Mouse (Mus musculus): ENCODE measurements around the gene Serinc4. TPM values are rescaled to one million over a fixed set of nuclear protein-coding genes. Genes with fewer than 3 reads are reported as not detected.

Gene Serinc4
- polyA plus RNA-seq, 1 experiment from 2014 or later = 0.35 TPM

DNA sequence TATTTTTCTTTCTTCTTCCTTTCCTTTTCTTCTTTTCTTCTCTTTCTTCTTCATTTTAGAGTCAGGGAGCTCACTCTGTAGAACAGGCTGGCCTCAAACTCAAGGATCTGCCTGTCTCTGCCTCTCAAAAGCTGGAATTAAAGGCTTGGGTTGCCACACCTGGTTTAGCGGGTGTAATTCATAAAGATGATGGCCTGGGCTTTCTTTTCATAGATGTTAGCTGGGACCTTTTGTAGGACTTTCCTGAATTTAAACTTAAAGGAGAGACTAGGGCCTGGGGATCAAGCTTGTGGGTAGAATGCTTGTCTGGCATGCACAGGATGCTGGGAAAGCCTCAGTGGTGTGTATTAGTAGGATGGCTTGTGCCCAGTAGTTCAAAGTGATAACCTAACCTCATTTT is 12.4 kb downstream of the Serinc4 start, which contains the start of gene Ell3:
Ell3 (minus strand) TSS at position 101 of the 400 bp plus-strand sequence.
- peak within 1 kb of the TSS; percentile 4; the same call in 1 of the 2 replicates for H3K27ac ChIP-seq (ENCODE audit: low read length)
- H3K9ac ChIP-seq (replicated peaks; ENCODE audit: low read depth) = peak within 1 kb of the TSS; percentile 47
- H3K4me2 ChIP-seq (replicated peaks; ENCODE audit: low read depth, low read length) = peak within 1 kb of the TSS; percentile 90
- H3K4me1 ChIP-seq (ENCODE audit: insufficient read depth, low read depth, low read length) = peaks cover 13% of the 10 kb centered on the region; the same call in 1 of the 2 replicates
- H3K27me3 ChIP-seq (replicated peaks; ENCODE audit: insufficient read depth, low read length) = no peaks in the 10 kb centered on the region
- DNase-seq (ENCODE audit: low spot score) (no peak), ATAC-seq (no peak)
- no peak for TF ChIP-seq CTCF (IDR thresholded peaks at IDR 0.05)
- TF ChIP-seq EP300 (IDR thresholded peaks at IDR 0.05) = no peak
- H3K9me3 ChIP-seq (ENCODE audit: low read length) = no peaks in the 10 kb centered on the region
- WGBS = 89% methylated on average over 1 of the region's 1 CpGs
- no peaks in the 10 kb centered on the region for H3K36me3 ChIP-seq (ENCODE audit: insufficient read depth, low read length)
- H3K4me3 ChIP-seq (ENCODE audit: low read depth, low read length) = peak within 1 kb of the TSS; percentile 38

DNA sequence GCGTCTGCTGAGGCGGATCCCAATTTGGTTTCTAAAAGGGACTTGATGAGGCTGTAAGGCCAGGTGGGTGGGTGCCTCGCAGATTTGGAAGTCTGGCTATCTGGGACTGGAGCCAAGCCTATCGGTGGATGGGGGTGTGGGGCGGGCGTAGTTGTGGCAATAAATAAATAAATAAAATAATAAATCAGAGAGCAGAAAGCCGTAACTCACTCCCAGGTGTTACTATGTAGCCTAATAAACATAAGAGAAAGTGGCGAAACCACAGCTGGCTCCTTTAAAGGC is 13.6 kb downstream of the Serinc4 start:
- peaks cover 13% of the 10 kb centered on the region; the same call in 1 of the 2 replicates for H3K4me1 ChIP-seq (ENCODE audit: insufficient read depth, low read depth, low read length)
- no peaks in the 10 kb centered on the region for H3K9me3 ChIP-seq (ENCODE audit: low read length)
- TF ChIP-seq EP300 (IDR thresholded peaks at IDR 0.05) (no peak), CTCF (IDR thresholded peaks at IDR 0.05) (no peak)
- peak overlapping the region; percentile 47 for H3K9ac ChIP-seq (replicated peaks; ENCODE audit: low read depth)
- H3K4me3 ChIP-seq (ENCODE audit: low read depth, low read length) = peak overlapping the region; percentile 38
- H3K36me3 ChIP-seq (ENCODE audit: insufficient read depth, low read length) = 0 out of 2 replicates have a peak, but pooled peaks cover 3% of the 10 kb centered on the region
- peak overlapping the region; percentile 90 for H3K4me2 ChIP-seq (replicated peaks; ENCODE audit: low read depth, low read length)
- DNase-seq (ENCODE audit: low spot score) (peak; percentile 19), ATAC-seq (peak; percentile 10; the same call in 1 of the 2 replicates)
- 14% methylated on average over 8 of the region's 8 CpGs for WGBS
- H3K27me3 ChIP-seq (replicated peaks; ENCODE audit: insufficient read depth, low read length) = no peaks in the 10 kb centered on the region
- peak overlapping the region; percentile 4; the same call in 1 of the 2 replicates for H3K27ac ChIP-seq (ENCODE audit: low read length)

DNA sequence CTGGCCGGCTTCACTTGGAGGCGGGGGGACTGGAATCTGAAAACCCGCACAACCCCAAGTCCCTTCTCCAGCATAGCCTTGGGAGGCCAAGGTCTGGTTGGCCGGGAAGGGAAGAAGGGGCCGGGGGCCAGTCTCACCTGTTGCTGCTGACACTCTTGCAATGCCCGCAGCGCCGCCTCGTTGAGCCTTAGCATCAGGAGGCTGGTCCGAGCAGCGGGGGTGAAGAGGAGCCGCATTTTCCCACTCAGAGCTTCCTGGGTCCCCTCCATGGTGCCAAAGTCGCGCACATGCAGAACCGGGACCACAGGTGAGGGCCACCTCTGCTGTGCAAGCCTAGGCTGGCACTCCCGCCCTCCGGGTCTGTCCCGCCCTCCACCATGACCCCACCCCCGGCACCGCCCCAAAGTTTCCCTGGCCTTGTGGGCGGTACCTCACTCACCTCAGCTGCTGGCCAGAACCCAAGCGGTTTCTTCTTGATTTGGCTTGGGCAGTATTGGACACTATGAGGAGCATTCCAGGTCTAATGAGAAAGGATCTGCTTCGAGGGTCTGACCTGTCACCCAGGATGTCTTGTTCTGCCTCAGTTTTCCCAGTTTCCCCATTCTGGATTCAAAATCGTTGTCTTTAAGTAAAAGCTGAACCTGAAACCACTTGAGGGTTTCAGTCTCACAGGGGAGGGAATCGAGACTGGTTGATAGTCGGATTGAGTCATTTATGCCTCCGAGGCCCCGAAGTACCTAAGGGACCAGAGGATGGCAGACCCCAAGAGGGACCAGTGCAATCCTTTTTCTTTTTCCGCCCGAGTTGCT is 14.1 kb downstream of the Serinc4 start:
- TF ChIP-seq CTCF (IDR thresholded peaks at IDR 0.05) = no peak
- no peak for TF ChIP-seq EP300 (IDR thresholded peaks at IDR 0.05)
- ATAC-seq = peak; percentile 97
- Histone ChIP-seq H3K4me2 (replicated peaks; ENCODE audit: low read depth, low read length) (peak overlapping the region; percentile 90), H3K36me3 (ENCODE audit: insufficient read depth, low read length) (0 out of 2 replicates have a peak, but pooled peaks cover 3% of the 10 kb centered on the region), H3K4me3 (ENCODE audit: low read depth, low read length) (peak overlapping the region; percentile 38), H3K27me3 (replicated peaks; ENCODE audit: insufficient read depth, low read length) (no peaks in the 10 kb centered on the region), H3K9me3 (ENCODE audit: low read length) (no peaks in the 10 kb centered on the region), H3K4me1 (ENCODE audit: insufficient read depth, low read depth, low read length) (peaks cover 13% of the 10 kb centered on the region; the same call in 1 of the 2 replicates), H3K27ac (ENCODE audit: low read length) (peak overlapping the region; percentile 4; the same call in 1 of the 2 replicates), H3K9ac (replicated peaks; ENCODE audit: low read depth) (peak overlapping the region; percentile 47)
- DNase-seq (ENCODE audit: low spot score) = peak; percentile 81
- under 1% methylated on average over 30 of the region's 30 CpGs for WGBS

DNA sequence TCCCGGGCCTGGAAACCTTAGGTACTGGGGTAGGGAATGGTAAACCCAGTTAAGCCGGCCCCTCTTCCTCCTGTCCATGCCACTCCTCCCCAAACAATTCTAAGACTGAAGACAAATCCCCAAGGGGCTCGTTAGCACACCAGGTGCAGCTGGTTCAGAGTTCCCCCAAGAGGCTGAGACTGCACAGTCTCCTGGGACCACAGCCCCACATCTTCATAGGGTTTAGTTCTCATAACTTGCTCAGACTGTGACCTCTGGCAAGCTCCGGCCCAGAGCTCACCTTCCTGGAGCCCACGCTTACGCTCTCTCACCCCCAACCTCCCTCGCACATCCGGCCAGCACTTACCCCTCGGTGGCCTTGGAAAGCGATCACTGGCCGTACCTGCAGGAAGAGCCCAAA is 14.8 kb downstream of the Serinc4 start:
- WGBS = 6% methylated on average over 11 of the region's 11 CpGs
- no peak for TF ChIP-seq EP300 (IDR thresholded peaks at IDR 0.05)
- no peak for TF ChIP-seq CTCF (IDR thresholded peaks at IDR 0.05)

DNA sequence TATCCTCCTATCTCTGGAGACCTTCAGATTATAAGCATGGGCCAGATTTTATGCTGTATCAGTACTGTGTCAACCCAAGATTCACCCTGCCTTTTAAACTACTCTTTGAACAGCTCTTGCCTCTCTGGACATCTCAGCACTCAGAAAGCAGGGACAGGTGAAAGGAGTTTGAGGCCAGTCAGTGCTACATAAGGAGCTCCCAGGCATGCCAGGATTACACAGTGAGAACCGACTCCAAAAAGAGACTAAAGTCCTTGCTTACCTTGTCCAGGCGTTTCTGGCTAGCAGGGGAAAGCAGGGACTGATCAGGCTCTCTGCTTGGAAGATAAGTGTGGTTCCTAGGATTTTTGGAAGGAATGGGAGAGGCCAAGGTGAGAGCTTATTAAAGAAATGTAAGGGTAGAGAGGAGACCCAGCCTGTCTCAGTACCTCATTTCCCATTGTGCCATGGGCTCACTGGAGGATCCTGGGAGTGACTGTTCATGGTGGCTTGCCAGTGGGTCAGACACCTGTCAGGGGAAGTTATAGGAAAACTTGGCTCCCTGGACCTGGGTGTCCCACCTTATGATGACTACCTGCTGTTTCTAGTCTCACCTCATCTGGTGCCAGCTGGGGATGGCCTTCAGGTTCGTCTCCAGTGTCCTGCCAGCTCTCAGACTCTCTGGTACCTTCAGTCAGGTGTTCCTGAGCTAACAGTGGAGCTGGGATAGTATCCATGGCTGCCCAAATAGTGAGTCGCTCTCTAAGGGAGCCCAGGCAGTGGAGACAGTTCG is 15.6 kb downstream of the Serinc4 start:
- H3K4me3 ChIP-seq (ENCODE audit: low read depth, low read length) = no peak overlapping the region
- no peak for ATAC-seq
- no peaks in the 10 kb centered on the region for H3K27me3 ChIP-seq (replicated peaks; ENCODE audit: insufficient read depth, low read length)
- H3K9ac ChIP-seq (replicated peaks; ENCODE audit: low read depth) = no peak overlapping the region
- 0 out of 2 replicates have a peak, but pooled peaks cover 3% of the 10 kb centered on the region for H3K36me3 ChIP-seq (ENCODE audit: insufficient read depth, low read length)
- H3K9me3 ChIP-seq (ENCODE audit: low read length) = no peaks in the 10 kb centered on the region
- H3K4me1 ChIP-seq (ENCODE audit: insufficient read depth, low read depth, low read length) = peaks cover 13% of the 10 kb centered on the region; the same call in 1 of the 2 replicates
- TF ChIP-seq EP300 (IDR thresholded peaks at IDR 0.05) (no peak), CTCF (IDR thresholded peaks at IDR 0.05) (no peak)
- H3K4me2 ChIP-seq (replicated peaks; ENCODE audit: low read depth, low read length) = no peak overlapping the region; the same call in 1 of the 2 replicates
- no peak for DNase-seq (ENCODE audit: low spot score)
- 61% methylated on average over 5 of the region's 5 CpGs for WGBS
- H3K27ac ChIP-seq (ENCODE audit: low read length) = no peak overlapping the region

More for the DNA sequence above, 14.8 kb downstream of the Serinc4 start:
- Histone ChIP-seq H3K36me3 (ENCODE audit: insufficient read depth, low read length) (0 out of 2 replicates have a peak, but pooled peaks cover 3% of the 10 kb centered on the region), H3K9me3 (ENCODE audit: low read length) (no peaks in the 10 kb centered on the region), H3K4me1 (ENCODE audit: insufficient read depth, low read depth, low read length) (peaks cover 13% of the 10 kb centered on the region; the same call in 1 of the 2 replicates), H3K4me2 (replicated peaks; ENCODE audit: low read depth, low read length) (peak overlapping the region; percentile 90), H3K9ac (replicated peaks; ENCODE audit: low read depth) (0 out of 2 replicates have a peak overlapping the region, but pooled peaks have one; percentile 47), H3K27ac (ENCODE audit: low read length) (no peak overlapping the region), H3K4me3 (ENCODE audit: low read depth, low read length) (peak overlapping the region; percentile 38), H3K27me3 (replicated peaks; ENCODE audit: insufficient read depth, low read length) (no peaks in the 10 kb centered on the region)
- ATAC-seq (peak; percentile 14; the same call in 1 of the 2 replicates), DNase-seq (ENCODE audit: low spot score) (no peak)

DNA sequence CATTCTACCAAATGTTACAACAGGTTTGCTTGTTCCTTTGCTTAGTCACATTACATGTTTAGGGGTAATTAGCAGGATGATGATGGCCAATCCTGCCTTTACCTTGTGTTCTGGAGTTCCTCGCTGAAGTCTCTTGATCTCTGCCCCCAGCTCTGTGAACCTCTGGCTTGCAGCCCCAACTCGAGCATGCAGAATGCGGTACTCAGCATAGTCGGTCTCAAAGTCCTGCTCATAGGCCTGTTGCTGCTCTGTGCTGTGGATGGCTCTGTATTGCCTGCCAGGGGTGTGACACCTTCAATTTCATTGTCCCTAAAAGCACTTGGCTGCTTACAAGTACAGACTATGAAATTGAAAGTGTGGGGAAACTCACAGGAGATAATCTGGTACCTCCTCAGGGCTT is 16.8 kb downstream of the Serinc4 start:
- no peak overlapping the region for H3K4me2 ChIP-seq (replicated peaks; ENCODE audit: low read depth, low read length)
- H3K27me3 ChIP-seq (replicated peaks; ENCODE audit: insufficient read depth, low read length) = no peaks in the 10 kb centered on the region
- peaks cover 12% of the 10 kb centered on the region; the same call in 1 of the 2 replicates for H3K36me3 ChIP-seq (ENCODE audit: insufficient read depth, low read length)
- TF ChIP-seq CTCF (IDR thresholded peaks at IDR 0.05) (no peak), EP300 (IDR thresholded peaks at IDR 0.05) (no peak)
- H3K4me1 ChIP-seq (ENCODE audit: insufficient read depth, low read depth, low read length) = peaks cover 13% of the 10 kb centered on the region; the same call in 1 of the 2 replicates
- DNase-seq (ENCODE audit: low spot score) = no peak
- H3K9me3 ChIP-seq (ENCODE audit: low read length) = no peaks in the 10 kb centered on the region
- ATAC-seq = no peak
- H3K27ac ChIP-seq (ENCODE audit: low read length) = no peak overlapping the region
- no peak overlapping the region for H3K9ac ChIP-seq (replicated peaks; ENCODE audit: low read depth)
- no peak overlapping the region for H3K4me3 ChIP-seq (ENCODE audit: low read depth, low read length)
- WGBS = 60% methylated on average over 4 of the region's 4 CpGs

Measured in lung, postnatal 0 days (tissue).